Mouse (Mus musculus) megakaryocyte, embryonic 14.5 days (primary cell): Measurements from ENCODE around the gene Shld2. TPM values are rescaled to one million over a fixed set of nuclear protein-coding genes. Genes with fewer than 3 reads are reported as not detected.

ENCODE experiments used
- H3K27me3 ChIP-seq: replicated peaks from 2 replicates; pipeline ENCODE3; 2012; ENCODE audit warnings: inconsistent platforms
- H3K36me3 ChIP-seq: replicated peaks from 2 replicates; pipeline ENCODE3; 2012; ENCODE audit warnings: low read length, inconsistent platforms, mixed read lengths
- H3K4me1 ChIP-seq: 2 replicates; pipeline ENCODE4 v1.6.1; 2012; ENCODE audit warnings: inconsistent platforms
- H3K4me3 ChIP-seq: replicated peaks from 2 replicates; pipeline ENCODE3; 2012; ENCODE audit warnings: moderate library complexity, mild to moderate bottlenecking, inconsistent platforms
- H3K9me3 ChIP-seq: 2 replicates; pipeline ENCODE4 v1.6.1; 2012; ENCODE audit warnings: inconsistent platforms
- FLI1 ChIP-seq: IDR thresholded peaks from 2 replicates; pipeline ENCODE4 v1.6.1; 2012; ENCODE audit warnings: low read length, inconsistent platforms, mixed read lengths
- GATA1 ChIP-seq: IDR thresholded peaks from 3 replicates; pipeline ENCODE4 v1.6.1; 2012; ENCODE audit warnings: mixed read lengths, low read length, inconsistent platforms, borderline replicate concordance
- polyA plus RNA-seq: library from polyadenylated mRNA; stranded (reverse); fragments of >175 nt; gene quantifications from 2 replicates; pipeline ENCODE4 v1.2.3, GENCODE M21; 2012; ENCODE audit warnings: low replicate concordance; ENCODE audit not compliant: insufficient read depth

The Shld2 gene
- polyA plus RNA-seq, 1 experiment: 2.9 TPM

DNA sequence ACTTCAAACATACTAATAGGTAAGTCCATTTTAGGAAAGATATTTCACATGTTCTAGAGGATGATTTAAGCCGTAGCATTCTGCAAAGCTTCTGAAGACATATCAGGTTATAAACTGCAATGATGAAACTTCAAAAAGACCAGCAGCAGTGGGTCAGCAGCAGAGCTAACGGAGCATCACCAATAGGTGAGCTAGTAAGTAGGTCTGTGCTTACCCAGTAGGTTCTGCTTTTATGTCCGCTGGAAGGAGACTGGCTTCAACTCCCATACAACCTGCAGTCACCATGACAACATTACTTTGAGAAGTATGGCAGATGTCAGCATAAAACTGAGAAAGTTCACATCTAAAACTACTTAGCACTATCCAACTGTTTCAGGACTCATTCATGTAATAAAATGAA is 16.7 kb downstream of the Shld2 start:
- Histone ChIP-seq H3K9me3 (no peaks in the 10 kb centered on the region), H3K27me3 (no peaks in the 10 kb centered on the region), H3K36me3 (peaks cover 3% of the 10 kb centered on the region), H3K4me3 (no peak overlapping the region), H3K4me1 (peaks cover 6% of the 10 kb centered on the region; the same call in 1 of the 2 replicates)
- TF ChIP-seq FLI1: no peak
- no peak for TF ChIP-seq GATA1

DNA sequence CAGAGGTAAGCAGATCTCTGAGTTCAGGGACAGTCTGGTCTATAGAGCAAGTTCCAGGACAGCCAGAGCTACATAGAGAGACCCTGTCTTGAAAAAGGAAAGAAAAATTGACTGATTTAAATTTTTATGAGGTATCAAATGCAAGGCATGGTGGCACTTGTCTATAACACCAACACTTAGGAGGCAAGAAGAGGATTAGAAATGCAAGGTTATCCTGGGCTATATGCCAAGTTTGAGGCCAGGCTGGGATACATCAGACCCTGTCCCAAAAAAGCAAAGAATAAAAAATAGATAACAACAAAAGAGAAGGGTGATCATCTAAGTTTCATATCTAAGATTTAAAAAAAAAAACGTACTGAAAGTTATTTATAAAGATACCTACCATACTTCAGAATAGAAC is 20.1 kb downstream of the Shld2 start:
- Histone ChIP-seq H3K4me1 (no peaks in the 10 kb centered on the region), H3K4me3 (no peak overlapping the region), H3K36me3 (peaks cover 3% of the 10 kb centered on the region), H3K27me3 (no peaks in the 10 kb centered on the region), H3K9me3 (no peaks in the 10 kb centered on the region)
- no peak for TF ChIP-seq FLI1
- no peak for TF ChIP-seq GATA1

DNA sequence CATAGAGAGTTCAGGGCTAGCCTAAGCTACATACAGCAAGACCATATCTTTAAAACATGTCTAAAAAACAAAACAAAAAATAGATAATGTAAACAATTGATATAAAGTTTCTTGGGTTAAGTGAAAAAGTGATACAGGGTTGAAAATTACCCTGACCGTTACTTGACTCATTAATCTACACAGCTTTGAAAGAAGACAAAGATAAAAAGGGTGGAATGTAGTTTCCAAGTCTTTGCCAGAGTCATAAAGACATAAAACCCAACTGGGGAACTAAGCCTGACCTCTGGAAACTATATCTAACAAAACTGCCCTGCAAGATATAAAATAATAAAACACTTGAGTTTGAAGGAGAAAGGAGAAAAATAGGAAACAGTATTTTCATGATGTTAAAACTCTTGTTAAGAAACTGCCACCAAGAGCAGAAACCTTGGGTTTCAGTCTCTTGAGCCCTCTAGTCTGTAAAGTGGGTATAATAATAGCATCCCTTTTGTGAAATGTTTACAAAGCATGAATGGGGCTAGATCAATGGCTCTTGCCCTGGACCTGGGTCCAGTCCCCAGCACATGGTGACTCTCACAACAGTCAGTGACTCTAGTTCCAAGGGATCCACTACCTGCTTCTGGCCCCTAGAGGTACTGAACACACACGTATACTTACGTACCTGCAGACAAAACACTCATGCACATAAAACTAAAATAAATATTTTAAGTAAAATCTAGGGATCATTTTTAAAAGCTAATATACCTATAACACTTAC is 20.9 kb downstream of the Shld2 start:
- no peak for TF ChIP-seq FLI1
- TF ChIP-seq GATA1: no peak
- Histone ChIP-seq H3K4me3 (no peak overlapping the region), H3K27me3 (no peaks in the 10 kb centered on the region), H3K4me1 (no peaks in the 10 kb centered on the region), H3K36me3 (peaks cover under 1% of the 10 kb centered on the region), H3K9me3 (no peaks in the 10 kb centered on the region)

DNA sequence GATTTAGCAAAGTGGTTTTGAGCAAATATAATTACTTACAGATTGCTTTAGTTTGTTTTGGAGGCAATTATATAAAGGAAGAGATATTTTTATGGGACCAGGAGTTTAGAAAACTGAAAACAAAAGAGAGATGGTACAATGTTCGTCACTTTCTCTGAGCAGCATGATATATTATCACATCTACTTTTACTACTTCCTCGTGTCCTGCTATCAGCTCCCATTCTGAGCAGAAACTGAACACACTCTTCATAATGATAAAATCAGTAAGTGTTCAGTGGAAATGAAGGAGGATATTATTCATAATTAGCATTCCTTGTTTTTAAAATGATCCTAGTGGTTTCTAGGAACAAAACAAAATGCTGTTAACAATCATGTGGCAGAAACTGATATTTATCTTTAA is 21.9 kb downstream of the Shld2 start:
- Histone ChIP-seq H3K27me3 (no peaks in the 10 kb centered on the region), H3K9me3 (no peaks in the 10 kb centered on the region), H3K4me3 (no peak overlapping the region), H3K36me3 (no peaks in the 10 kb centered on the region), H3K4me1 (no peaks in the 10 kb centered on the region)
- TF ChIP-seq GATA1: no peak
- TF ChIP-seq FLI1: no peak

DNA sequence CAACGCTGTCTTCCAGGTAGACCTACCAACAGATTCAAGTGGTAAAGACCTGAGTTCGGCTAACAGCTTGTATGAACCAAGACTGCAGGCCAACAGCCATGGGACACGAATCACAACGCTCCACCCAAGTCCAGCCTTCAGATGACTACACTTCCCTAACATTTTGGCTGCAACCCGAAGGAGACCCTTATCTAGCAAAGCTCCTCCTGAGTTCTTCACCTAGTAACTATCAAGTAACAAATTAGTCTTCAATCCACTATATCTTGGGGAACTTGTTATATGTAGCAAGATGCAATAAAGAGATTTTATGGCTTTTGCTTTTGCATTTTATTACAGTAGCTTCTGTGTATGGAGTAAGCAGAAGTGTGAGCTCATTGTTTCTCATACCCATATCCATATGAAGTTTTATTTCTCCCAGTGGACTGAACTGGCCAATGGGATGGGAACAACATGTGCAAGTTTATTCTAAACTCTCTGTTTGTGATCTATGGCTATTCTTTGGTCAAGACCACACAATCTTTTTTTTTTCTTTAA is 28.5 kb downstream of the Shld2 start:
- TF ChIP-seq GATA1 (no peak), FLI1 (no peak)
- no peaks in the 10 kb centered on the region for H3K9me3 ChIP-seq
- no peak overlapping the region for H3K4me3 ChIP-seq

DNA sequence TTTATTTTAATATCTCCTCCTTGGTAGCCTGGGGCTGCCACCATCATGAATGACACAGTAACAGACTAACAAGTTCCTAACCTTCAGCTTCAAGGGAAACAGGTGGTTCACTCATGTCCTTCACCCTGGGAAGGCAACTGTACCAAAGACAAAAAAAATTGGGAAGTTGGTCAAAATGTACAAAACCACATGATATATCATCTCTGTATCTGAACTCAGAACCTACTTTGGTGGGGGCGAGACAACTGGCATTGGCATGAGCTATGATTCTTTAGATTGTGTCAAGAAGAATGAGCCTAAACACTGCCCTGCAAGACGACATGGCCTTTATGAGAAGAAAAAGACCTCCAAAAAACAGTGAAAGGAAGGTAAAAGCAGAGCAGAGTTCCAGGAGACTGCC is 29.5 kb downstream of the Shld2 start:
- no peak overlapping the region for H3K4me3 ChIP-seq
- H3K9me3 ChIP-seq: no peaks in the 10 kb centered on the region
- H3K4me1 ChIP-seq: 0 out of 2 replicates have a peak, but pooled peaks cover 3% of the 10 kb centered on the region
- H3K36me3 ChIP-seq: no peaks in the 10 kb centered on the region
- no peak for TF ChIP-seq FLI1
- TF ChIP-seq GATA1: no peak
- no peaks in the 10 kb centered on the region for H3K27me3 ChIP-seq

More for the DNA sequence above, 28.5 kb downstream of the Shld2 start:
- Histone ChIP-seq H3K36me3 (no peaks in the 10 kb centered on the region), H3K27me3 (no peaks in the 10 kb centered on the region), H3K4me1 (0 out of 2 replicates have a peak, but pooled peaks cover 3% of the 10 kb centered on the region)

DNA sequence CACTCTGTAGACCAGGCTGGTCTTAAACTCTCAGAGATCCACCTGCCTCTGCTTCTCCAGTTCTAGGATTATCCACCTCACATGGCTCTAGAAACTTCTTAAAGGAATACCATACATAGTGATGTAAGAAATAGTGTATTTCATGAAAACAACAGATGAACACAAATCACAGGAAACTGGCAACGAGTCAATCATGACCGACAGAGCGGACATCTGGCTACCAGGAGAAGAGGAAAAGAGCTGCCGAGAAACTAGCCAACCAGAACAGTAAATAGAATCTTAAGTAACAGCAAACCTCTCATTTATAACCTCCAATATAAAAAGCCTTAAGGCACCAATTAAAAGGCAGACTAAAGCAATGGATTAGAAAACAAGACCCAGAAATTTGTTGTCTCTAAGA is 30.6 kb downstream of the Shld2 start:
- no peak overlapping the region for H3K4me3 ChIP-seq
- H3K36me3 ChIP-seq: no peaks in the 10 kb centered on the region
- H3K9me3 ChIP-seq: no peaks in the 10 kb centered on the region
- H3K27me3 ChIP-seq: no peaks in the 10 kb centered on the region
- TF ChIP-seq GATA1 (no peak), FLI1 (no peak)
- H3K4me1 ChIP-seq: 0 out of 2 replicates have a peak, but pooled peaks cover 3% of the 10 kb centered on the region

DNA sequence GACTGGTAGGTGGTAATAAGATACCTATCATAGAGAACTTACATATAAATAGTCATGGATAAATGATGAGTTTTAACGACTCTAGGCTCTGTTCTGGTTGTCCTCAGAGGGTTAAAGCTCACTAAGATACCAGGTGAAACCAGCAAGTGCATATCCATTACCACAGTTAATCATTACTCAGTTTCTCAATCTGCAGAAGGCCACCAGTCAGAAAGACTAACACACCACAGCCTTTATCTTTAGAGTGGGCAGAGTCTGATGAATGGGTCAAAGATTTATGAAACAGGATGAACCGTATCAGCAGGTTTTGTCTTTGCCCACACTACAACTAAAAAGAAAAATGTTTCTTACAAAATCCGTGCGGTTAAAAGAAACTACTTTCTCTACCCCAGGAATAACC is 35.1 kb downstream of the Shld2 start:
- no peak overlapping the region for H3K4me3 ChIP-seq
- H3K27me3 ChIP-seq: no peaks in the 10 kb centered on the region
- TF ChIP-seq FLI1: no peak
- no peak for TF ChIP-seq GATA1
- H3K4me1 ChIP-seq: no peaks in the 10 kb centered on the region
- H3K9me3 ChIP-seq: no peaks in the 10 kb centered on the region
- H3K36me3 ChIP-seq: no peaks in the 10 kb centered on the region

DNA sequence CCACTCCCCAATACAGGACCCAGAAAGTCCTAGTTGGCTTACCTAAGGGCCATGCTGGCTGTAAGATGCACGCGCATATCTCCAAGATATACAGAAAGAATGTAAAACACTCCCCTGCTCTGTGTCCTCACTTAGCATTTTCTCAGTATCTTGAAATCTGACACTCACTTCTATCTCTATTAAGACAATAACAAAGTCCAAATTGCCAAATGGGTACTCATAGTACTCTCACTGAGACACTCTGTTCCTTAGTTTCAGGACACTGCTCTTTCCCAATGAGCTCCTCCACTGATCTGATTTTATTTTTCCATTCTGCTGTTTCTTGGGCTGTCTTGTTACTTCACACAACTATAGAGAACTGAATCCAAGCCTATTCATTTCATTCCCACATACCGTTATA is 36.2 kb downstream of the Shld2 start:
- H3K9me3 ChIP-seq: no peaks in the 10 kb centered on the region
- no peak for TF ChIP-seq FLI1
- no peak for TF ChIP-seq GATA1
- no peaks in the 10 kb centered on the region for H3K36me3 ChIP-seq
- no peak overlapping the region for H3K4me3 ChIP-seq
- no peaks in the 10 kb centered on the region for H3K27me3 ChIP-seq
- H3K4me1 ChIP-seq: no peaks in the 10 kb centered on the region

DNA sequence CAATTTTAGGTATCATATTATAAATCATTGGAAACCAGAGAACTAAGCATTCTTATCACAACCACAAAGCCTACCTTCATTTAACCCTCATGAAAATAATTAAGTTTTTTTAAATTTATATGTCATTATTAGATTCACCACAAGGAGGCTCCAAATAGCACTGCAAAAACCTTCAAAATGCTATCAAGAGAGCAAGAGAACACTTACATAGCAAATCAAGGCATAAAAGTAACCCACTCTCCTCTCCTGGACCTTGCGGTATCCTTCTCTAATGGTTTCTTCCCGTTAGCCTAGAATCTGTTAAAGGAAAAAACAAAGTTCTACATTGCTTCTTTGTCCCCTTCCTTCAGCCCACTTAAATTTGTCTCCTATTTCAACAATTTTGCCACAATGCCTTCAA is 37.0 kb downstream of the Shld2 start:
- Histone ChIP-seq H3K27me3 (no peaks in the 10 kb centered on the region), H3K4me1 (no peaks in the 10 kb centered on the region), H3K9me3 (no peaks in the 10 kb centered on the region), H3K36me3 (peaks cover 4% of the 10 kb centered on the region), H3K4me3 (no peak overlapping the region)
- TF ChIP-seq FLI1 (no peak), GATA1 (no peak)
